Mouse (Mus musculus): Measurements from ENCODE around the gene Fam222a.
A peak's percentile ranks its signal among the peaks of the same experiment; 100 is the strongest.

Gene Fam222a

GRCm38 (mm10) chr5:114584293-114585104 is 16.7 kb downstream of the Fam222a start:
- no peak for DNase-seq

- DNase-seq: no peak
Measured at GRCm38 (mm10) chr5:114585682-114586081, 17.9 kb downstream of the Fam222a start.

DNA sequence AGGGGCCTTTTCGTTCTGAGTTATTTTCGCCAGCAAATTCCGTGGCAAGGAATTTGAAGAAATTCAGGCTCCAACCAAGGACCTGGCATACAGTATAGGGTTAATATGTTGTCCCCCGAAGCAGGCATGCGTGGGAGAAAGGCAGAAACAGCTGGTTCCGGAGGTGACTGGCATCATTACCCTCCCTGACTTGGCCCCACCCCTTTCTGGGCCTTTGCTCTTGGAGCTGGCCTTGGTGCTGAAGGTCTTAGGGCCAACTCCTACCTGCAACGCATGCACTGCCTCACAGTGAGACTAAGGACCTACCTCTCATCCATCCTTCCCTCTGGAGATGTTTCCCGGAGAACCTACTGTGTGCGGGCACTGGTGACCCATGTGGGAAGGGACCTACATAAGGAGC is 20.1 kb downstream of the Fam222a start:
- DNase-seq: peak; percentile 91 to 93

DNA sequence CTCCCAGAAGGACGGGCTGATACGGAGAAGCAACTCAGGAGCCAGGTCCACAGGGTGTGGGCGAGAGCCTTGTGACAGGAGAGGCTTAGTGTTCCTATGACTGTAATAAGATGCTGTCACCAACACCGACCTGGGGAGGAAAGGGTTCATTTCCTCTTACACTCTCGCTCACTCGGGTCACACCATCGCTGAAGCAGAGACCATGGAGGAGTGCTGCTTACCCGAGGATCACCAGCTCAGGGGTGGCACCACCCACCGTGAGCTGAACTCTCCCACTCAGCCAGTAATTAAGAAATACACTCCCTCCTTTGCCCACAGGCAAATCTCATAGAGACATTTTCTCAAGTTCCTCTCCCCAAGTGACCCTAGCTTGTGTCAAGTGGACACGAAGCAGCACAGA is 20.6 kb downstream of the Fam222a start:
- no peak for DNase-seq

DNA sequence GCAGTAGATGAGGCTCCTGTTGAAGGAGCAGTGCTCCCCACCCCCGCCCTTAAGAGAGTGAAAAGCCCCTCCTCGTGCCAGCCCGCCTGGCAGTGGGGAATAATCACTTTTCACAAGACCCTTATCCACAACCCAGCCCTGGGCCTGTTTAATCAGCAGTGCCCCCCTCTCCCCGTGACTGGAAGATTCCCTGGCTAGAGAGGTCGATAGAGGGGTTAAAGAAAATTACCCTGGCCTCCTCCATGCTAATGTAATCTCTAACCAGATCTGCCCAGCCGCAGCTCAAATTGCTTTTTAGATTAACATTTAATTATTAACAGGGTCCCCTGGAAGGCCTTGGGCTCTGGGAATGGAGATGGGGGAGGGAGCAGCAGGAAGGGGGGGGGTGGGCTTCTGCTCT is 21.2 kb downstream of the Fam222a start:
- DNase-seq: peak in 1 of 2 experiments; percentile 51

DNA sequence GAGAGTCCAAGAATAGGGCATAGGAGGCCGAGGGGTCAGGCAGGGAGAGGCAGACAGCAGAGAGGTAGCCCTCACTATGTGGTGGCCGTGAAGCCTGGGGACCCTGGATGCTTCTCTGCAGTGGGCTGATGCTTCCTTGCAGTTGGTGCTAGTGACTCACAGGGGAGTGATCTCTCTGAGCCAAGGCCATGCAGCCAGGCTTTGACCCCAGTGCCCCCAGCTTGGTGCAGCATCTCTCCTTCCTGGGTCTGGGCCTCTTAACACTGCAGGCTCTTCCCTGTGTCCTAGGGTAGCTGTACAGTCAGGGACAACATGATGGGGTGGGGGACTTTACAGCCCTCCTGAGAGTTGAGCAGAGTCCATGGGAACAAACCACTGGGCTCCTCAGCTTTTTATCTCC is 21.6 kb downstream of the Fam222a start:
- DNase-seq: no peak

GRCm38 (mm10) chr5:114590043-114590913 is 22.5 kb downstream of the Fam222a start:
- peak in 1 of 2 experiments; percentile 21 for DNase-seq

DNA sequence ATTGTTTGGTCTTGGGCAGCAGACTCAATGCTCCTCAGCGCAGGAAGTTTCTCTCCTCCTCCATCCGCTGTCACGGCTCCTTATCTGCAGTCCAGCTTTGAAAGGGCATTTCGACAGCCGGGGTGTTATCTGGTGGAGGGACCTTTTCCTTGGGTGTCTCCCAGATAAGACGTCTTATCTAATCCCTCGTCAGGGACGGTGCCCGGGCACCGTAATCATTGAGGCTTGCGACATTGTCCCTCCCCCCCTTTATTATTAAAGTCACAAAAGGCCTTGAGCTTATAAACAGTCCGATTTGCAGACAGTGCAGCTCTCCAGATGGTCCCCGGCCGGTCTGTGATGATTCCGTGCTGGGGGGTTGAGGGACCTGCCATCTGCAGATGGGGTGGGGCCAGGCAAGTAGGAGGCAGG is 23.3 kb downstream of the Fam222a start:
- no peak for DNase-seq

GRCm38 (mm10) chr5:114592463-114593160 is 24.8 kb downstream of the Fam222a start:
- DNase-seq: no peak

GRCm38 (mm10) chr5:114593161-114593821 is 25.5 kb downstream of the Fam222a start:
- peak in 1 of 2 experiments; percentile 55 for DNase-seq

- peak; percentile 36 to 74 for DNase-seq
Measured at GRCm38 (mm10) chr5:114593949-114594348, 26.1 kb downstream of the Fam222a start.

GRCm38 (mm10) chr5:114594741-114595241 is 27.0 kb downstream of the Fam222a start:
- DNase-seq: peak; percentile 62 to 65

DNA sequence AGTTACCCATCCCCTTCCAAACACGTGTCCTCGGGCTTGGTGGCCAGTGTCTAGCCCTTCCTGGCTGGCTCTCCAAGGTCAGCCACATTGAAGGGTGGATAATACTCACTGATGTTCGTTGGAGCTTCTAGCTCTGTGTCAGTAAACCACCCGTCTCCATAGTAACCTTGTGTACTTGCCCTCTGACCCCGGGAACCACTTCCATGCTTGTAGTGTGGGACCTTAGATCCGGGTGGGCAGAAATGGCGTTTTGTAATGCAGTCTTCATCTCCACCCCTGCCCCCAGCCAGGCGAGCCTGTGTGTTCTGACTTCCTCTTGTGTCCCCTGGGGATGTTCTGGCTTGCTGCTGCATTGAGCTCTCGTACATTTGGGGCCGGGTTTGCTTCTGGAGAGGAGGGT is 28.8 kb downstream of the Fam222a start:
- DNase-seq: peak; percentile 37 to 44

DNA sequence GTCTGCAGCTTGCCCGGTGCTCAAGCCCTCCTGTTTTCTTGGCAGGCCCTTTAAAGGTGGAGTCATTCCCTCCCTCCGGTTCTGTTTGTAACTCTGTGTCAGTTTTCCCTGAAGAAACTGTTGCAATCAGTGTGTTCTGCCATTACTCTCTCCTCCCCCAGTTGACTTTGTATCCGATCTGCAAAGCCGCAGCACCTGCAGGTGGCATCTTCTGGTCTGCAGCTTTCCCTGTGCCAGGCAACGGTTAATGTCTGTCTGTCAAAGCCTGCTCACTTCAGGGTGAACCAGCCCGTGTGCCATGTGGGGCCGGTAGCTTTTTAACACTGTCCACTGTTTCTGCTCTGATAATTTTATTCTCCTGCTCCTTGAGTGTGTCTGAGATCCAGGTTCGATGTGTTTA is 29.4 kb downstream of the Fam222a start:
- DNase-seq: no peak

DNA sequence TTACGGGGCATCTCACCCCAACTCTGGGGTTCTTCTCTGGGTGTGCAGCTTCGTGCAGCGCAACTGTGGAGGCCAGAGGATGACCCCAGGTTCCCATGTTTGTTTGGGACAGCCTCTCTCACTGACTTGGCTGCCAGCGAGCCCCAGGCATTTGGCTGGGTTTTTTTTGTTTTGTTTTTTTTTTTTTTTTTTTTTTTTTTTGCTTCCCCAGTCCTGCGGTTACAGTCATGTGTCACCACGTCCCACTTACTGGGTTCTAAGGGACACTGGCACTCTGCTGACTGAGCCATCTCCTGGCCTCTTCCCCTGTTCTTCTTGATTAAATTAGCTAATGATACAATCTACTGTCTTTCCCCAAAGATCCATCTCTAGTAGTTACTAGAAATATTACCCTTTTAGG is 29.8 kb downstream of the Fam222a start:
- DNase-seq: no peak

GRCm38 (mm10) chr5:114602012-114602411 is 34.2 kb downstream of the Fam222a start:
- DNase-seq: no peak

- DNase-seq: no peak
Measured at GRCm38 (mm10) chr5:114603975-114604374, 36.2 kb downstream of the Fam222a start.

DNA sequence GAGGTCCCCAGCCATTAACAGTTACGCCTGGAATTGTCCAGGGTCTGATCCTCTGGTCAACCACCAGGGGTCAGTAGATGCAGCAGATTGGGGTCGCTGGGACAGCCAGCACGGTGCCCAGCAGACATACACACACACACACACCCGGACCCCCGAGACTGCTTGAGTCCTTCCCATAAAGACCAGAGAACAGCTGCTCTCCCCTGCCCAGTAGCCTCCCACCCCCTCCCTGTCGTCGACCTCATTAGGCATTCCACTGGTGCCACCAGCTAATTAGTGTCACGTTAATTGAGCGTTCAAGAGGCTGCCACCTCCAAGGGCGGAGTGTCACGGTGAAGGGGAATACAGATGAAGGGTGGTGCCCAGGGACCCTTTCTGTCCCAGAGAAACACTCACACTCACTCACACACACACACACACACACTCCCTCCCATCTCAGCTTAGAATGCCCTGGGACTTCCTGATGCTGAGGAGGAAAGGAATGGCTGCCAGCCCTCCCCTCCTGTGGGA is 37.0 kb downstream of the Fam222a start:
- DNase-seq: no peak

DNA sequence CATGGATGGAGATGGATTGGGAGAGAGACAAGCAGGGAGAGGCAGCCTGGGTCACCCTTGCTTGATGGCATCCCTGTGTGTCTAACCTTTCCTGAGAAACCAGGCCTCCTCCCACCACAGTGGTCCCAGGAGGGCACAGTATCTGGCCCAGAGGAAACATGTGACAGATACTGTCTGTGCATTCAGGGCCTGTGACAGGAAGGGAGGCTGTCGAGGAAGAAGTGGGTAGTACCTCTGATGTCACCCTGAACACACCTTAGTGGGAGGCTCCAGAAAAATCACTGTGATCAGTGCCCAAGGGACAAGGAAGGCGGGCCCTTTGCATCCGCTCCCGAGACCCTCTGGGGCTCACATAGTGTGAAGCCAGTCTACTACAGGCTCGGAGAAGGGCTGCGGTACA is 38.2 kb downstream of the Fam222a start:
- DNase-seq: no peak

DNA sequence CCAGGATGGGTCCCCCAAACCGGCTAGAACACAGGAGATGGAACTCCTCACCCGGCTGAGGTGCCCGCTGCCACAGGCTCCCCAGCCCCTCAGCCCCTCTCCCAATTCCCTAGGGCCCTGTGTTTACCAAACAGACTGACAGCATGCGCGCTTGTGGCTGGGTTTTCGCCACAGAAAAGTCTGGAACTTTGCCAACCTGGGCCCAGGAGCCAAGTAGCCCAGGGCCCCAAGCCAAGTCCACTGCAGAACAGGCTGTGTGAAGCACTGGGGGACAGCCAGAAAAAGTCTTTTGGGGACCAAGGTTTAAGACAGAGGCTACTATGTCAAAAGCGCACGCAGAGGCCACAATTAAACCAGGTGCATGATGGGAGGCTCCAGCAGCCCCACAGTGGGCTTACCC is 39.8 kb downstream of the Fam222a start:
- peak; percentile 83 to 89 for DNase-seq

GRCm38 (mm10) chr5:114608516-114608915 is 40.7 kb downstream of the Fam222a start:
- peak; percentile 69 to 92 for DNase-seq

- DNase-seq: no peak
Measured at GRCm38 (mm10) chr5:114611256-114611655, 43.4 kb downstream of the Fam222a start.
